Mouse (Mus musculus) heart, adult 2 months (tissue): ENCODE measurements around the gene Pcsk7. TPM values are rescaled to one million over a fixed set of nuclear protein-coding genes. Genes with fewer than 3 reads are reported as not detected.

Experiments used
- DNase-seq, 2 experiments: peaks; one replicate each; pipeline ENCODE4 v3.0.0; 2021
- H3K27ac ChIP-seq: fragments of 200-600 bp; 2 replicates; pipeline ENCODE4 v1.8.1; 2022
- H3K27me3 ChIP-seq: fragments of 200-500 bp; 2 replicates; pipeline ENCODE4 v1.6.1; 2012; ENCODE audit warnings: mild to moderate bottlenecking, low read length, inconsistent platforms, mixed read lengths; ENCODE audit not compliant: control insufficient read depth, insufficient read depth
- H3K36me3 ChIP-seq: fragments of 200-500 bp; 2 replicates; pipeline ENCODE4 v1.6.1; 2012; ENCODE audit warnings: low read length, inconsistent platforms; ENCODE audit not compliant: control insufficient read depth, insufficient read depth
- H3K4me1 ChIP-seq: fragments of 200-500 bp; 2 replicates; pipeline ENCODE4 v1.6.1; 2011; ENCODE audit warnings: low read length; ENCODE audit not compliant: control insufficient read depth, insufficient read depth
- H3K4me3 ChIP-seq: fragments of 200-600 bp; 2 replicates; pipeline ENCODE4 v1.8.1; 2022
- H3K79me2 ChIP-seq: fragments of 200-500 bp; replicated peaks from 2 replicates; pipeline ENCODE4 v1.6.1; 2012; ENCODE audit warnings: mild to moderate bottlenecking, inconsistent platforms, low read length, moderate library complexity, mixed read lengths; ENCODE audit not compliant: control insufficient read depth, insufficient read depth
- H3K9ac ChIP-seq: fragments of 200-500 bp; 2 replicates; pipeline ENCODE4 v1.6.1; 2012; ENCODE audit warnings: low read depth, mild to moderate bottlenecking, control low read depth, inconsistent platforms, low read length, mixed read lengths
- CTCF ChIP-seq: fragments of 200-600 bp; IDR thresholded peaks from 2 replicates; pipeline ENCODE4 v1.8.1; 2022; ENCODE audit warnings: antibody characterized with exemption, mild to moderate bottlenecking, moderate library complexity
- EP300 ChIP-seq: fragments of 200-500 bp; IDR thresholded peaks from 2 replicates; pipeline ENCODE4 v1.6.1; 2011; ENCODE audit warnings: low read depth, low read length, control low read depth; ENCODE audit not compliant: insufficient read depth
- POLR2A ChIP-seq: fragments of 200-500 bp; IDR thresholded peaks from 2 replicates; pipeline ENCODE4 v1.6.1; 2011; ENCODE audit warnings: mild to moderate bottlenecking, low read depth, low read length, control low read depth; ENCODE audit not compliant: insufficient read depth
- WGBS: fragments of 180-500 bp; shearing (Covaris S2); methylation state at CpG from one replicate; pipeline ENCODE4 v1.1.7; 2018; 5-methylcytosine and 5-hydroxymethylcytosine counted together
- intact Hi-C: fragments of 180-260 bp; cut with DNase I; formaldehyde crosslinking; loops from one replicate; pipeline ENCODE4 v1.15.1; 2025
- polyA plus RNA-seq: library from polyadenylated mRNA; depleted of rRNA; stranded (reverse); fragments of >200 nt; gene quantifications from 2 replicates; pipeline ENCODE4 v1.2.3, GENCODE M21; 2012
- total RNA-seq, 2 experiments: library from RNA; stranded (reverse); gene quantifications; 2 replicates each; pipeline ENCODE4 v1.2.3; 2021

Pcsk7 gene
- total and polyA plus RNA-seq, 3 experiments: 12.2 to 18.4 (median 13.9) TPM

GRCm38 (mm10) chr9:45935628-45936210 lies 29.4 kb downstream of the Pcsk7 start, which contains the start of gene Tagln:
Gene Tagln (minus strand): TSS chr9:45936058.
- DNase-seq: no peak
- Histone ChIP-seq H3K9ac (no peak within 1 kb of the TSS; the same call in 1 of the 2 replicates), H3K79me2 (no peaks in the 10 kb centered on the region), H3K36me3 (no peaks in the 10 kb centered on the region), H3K4me1 (peaks cover 2% of the 10 kb centered on the region), H3K27ac (peak within 1 kb of the TSS; percentile 23), H3K4me3 (no peak within 1 kb of the TSS), H3K27me3 (no peaks in the 10 kb centered on the region)
- intact Hi-C loops: no loop called here
- TF ChIP-seq POLR2A: no peak
- no peak for TF ChIP-seq EP300
- TF ChIP-seq CTCF: no peak
- WGBS: 16% methylated on average over 21 of the region's 21 CpGs

- Histone ChIP-seq H3K79me2 (no peaks in the 10 kb centered on the region), H3K27ac (no peak overlapping the region), H3K4me3 (no peak overlapping the region), H3K36me3 (no peaks in the 10 kb centered on the region), H3K9ac (no peak overlapping the region), H3K4me1 (peaks cover 2% of the 10 kb centered on the region), H3K27me3 (no peaks in the 10 kb centered on the region)
- intact Hi-C loops: loop anchor here (1.0 kb wide), 1 partner anchor 26 kb away; no protein-coding TSS in a partner anchor
- DNase-seq: peak; percentile 58 to 64
- no peak for TF ChIP-seq POLR2A
- 0 out of 2 replicates have a peak, but pooled peaks have one; percentile 39 for TF ChIP-seq EP300
- TF ChIP-seq CTCF: peak; percentile 84
- 12% methylated on average over 3 of the region's 3 CpGs for WGBS
Observed at GRCm38 (mm10) chr9:45936883-45937282, 30.6 kb downstream of the Pcsk7 start.

- no peak overlapping the region for H3K4me3 ChIP-seq
- WGBS: 65% methylated on average over 8 of the region's 8 CpGs
- intact Hi-C loops: no loop called here
- no peaks in the 10 kb centered on the region; the same call in none of the 2 replicates for H3K4me1 ChIP-seq
- DNase-seq: peak; percentile 51 to 63
- H3K9ac ChIP-seq: no peak overlapping the region
- H3K27me3 ChIP-seq: no peaks in the 10 kb centered on the region
- no peaks in the 10 kb centered on the region for H3K79me2 ChIP-seq
- H3K36me3 ChIP-seq: no peaks in the 10 kb centered on the region
- H3K27ac ChIP-seq: peak overlapping the region; percentile 33
- no peak for TF ChIP-seq CTCF
- TF ChIP-seq EP300: 0 out of 2 replicates have a peak, but pooled peaks have one; percentile 7
- no peak for TF ChIP-seq POLR2A
Observed at GRCm38 (mm10) chr9:45938088-45938487, 31.8 kb downstream of the Pcsk7 start.

DNA sequence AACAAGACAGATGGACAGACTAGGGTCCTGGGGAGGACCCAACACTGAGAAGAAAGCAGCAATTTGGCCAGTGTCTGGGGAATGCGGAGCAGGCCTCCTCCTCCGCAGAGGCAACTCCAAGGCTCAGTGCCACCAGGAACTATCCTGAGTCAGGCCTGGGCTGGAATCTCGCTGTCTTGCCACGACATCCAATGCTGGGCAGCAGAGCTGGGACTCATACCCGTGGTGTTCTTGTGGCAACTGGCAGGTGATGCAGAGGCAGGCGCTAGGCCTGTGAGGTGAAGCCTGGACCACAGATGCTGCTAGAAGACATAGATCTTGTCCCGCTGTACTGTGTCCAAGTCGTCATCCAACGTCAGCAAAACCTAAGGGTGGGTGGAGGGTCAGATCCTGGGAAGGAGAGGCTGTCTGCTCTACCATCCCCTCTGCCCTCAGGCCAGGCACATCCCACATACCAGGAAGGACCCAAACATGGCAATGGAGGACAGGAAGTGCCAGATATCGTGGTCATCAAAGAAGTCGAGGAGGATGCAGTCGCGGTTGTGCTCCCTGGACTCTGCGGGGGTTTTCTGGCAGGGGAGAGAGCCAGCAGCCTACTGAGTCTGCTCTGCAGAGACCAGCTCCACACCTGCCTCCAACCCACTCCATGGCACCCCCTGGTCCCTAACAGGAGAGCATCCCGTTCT lies 32.8 kb downstream of the Pcsk7 start:
- no peak for DNase-seq
- no peaks in the 10 kb centered on the region; the same call in none of the 2 replicates for H3K4me1 ChIP-seq
- H3K79me2 ChIP-seq: no peaks in the 10 kb centered on the region
- H3K9ac ChIP-seq: no peak overlapping the region
- H3K27me3 ChIP-seq: no peaks in the 10 kb centered on the region
- intact Hi-C loops: no loop called here
- 66% methylated on average over 15 of the region's 15 CpGs for WGBS
- no peak overlapping the region; the same call in 1 of the 2 replicates for H3K27ac ChIP-seq
- no peak overlapping the region for H3K4me3 ChIP-seq
- no peaks in the 10 kb centered on the region for H3K36me3 ChIP-seq
- TF ChIP-seq POLR2A (no peak), CTCF (no peak), EP300 (no peak)

GRCm38 (mm10) chr9:45939794-45940193 lies 33.5 kb downstream of the Pcsk7 start:
- Histone ChIP-seq H3K4me1 (no peaks in the 10 kb centered on the region; the same call in none of the 2 replicates), H3K36me3 (no peaks in the 10 kb centered on the region), H3K27me3 (no peaks in the 10 kb centered on the region), H3K9ac (no peak overlapping the region), H3K27ac (no peak overlapping the region), H3K4me3 (no peak overlapping the region), H3K79me2 (no peaks in the 10 kb centered on the region)
- intact Hi-C loops: no loop called here
- TF ChIP-seq CTCF (no peak), EP300 (no peak), POLR2A (no peak)
- DNase-seq: no peak
- WGBS: 90% methylated on average over 6 of the region's 6 CpGs
